Mouse (Mus musculus) gastrocnemius, postnatal 36 days (tissue): ENCODE results near the gene Osbpl9. TPM values are rescaled to one million over a fixed set of nuclear protein-coding genes. Genes with fewer than 3 reads are reported as not detected.

ENCODE experiments used
- DNase-seq, 2 experiments: peaks; one replicate each; pipeline ENCODE4 v3.0.0; 2022
- intact Hi-C: fragments of 180-260 bp; cut with DNase I; formaldehyde crosslinking; loops from one replicate; pipeline ENCODE4 v1.15.1; 2025
- total RNA-seq, 2 experiments: library from RNA; stranded (reverse); gene quantifications; 2 replicates each; pipeline ENCODE4 v1.2.3; 2021

Gene Osbpl9
- total RNA-seq, 2 experiments from 2014 or later, result 82.9 to 101 TPM

GRCm38 (mm10) chr4:109143091-109143490 is 59.0 kb downstream of the Osbpl9 start:
- intact Hi-C loops, result no loop called here

GRCm38 (mm10) chr4:109138551-109138950 is 63.5 kb downstream of the Osbpl9 start:
- intact Hi-C loops, result no loop called here

More at GRCm38 (mm10) chr4:109143091-109143490, 59.0 kb downstream of the Osbpl9 start:
- no peak for DNase-seq

GRCm38 (mm10) chr4:109136475-109137125 is 65.5 kb downstream of the Osbpl9 start:
- intact Hi-C loops, result no loop called here
- DNase-seq, result no peak

More at GRCm38 (mm10) chr4:109138551-109138950, 63.5 kb downstream of the Osbpl9 start:
- no peak for DNase-seq

- intact Hi-C loops, result no loop called here
These were observed 67.1 kb downstream of the Osbpl9 start for GRCm38 (mm10) chr4:109134955-109135354.

GRCm38 (mm10) chr4:109131256-109131872 is 70.7 kb downstream of the Osbpl9 start:
- no peak for DNase-seq
- intact Hi-C loops, result no loop called here

More at GRCm38 (mm10) chr4:109134955-109135354, 67.1 kb downstream of the Osbpl9 start:
- DNase-seq, result no peak

- intact Hi-C loops, result no loop called here
- peak; percentile 22 to 33 for DNase-seq
These were observed 73.1 kb downstream of the Osbpl9 start for GRCm38 (mm10) chr4:109128971-109129370.

- DNase-seq, result no peak
- intact Hi-C loops, result no loop called here
These were observed 74.1 kb downstream of the Osbpl9 start for GRCm38 (mm10) chr4:109128017-109128416.

GRCm38 (mm10) chr4:109126834-109127564 is 75.1 kb downstream of the Osbpl9 start:
- no peak for DNase-seq
- intact Hi-C loops, result no loop called here

GRCm38 (mm10) chr4:109125746-109126425 is 76.2 kb downstream of the Osbpl9 start:
- no peak for DNase-seq
- intact Hi-C loops, result no loop called here

- intact Hi-C loops, result no loop called here
These were observed 79.1 kb downstream of the Osbpl9 start for GRCm38 (mm10) chr4:109122830-109123555.

GRCm38 (mm10) chr4:109120735-109121134 is 81.3 kb downstream of the Osbpl9 start:
- intact Hi-C loops, result no loop called here
- no peak for DNase-seq

More at GRCm38 (mm10) chr4:109122830-109123555, 79.1 kb downstream of the Osbpl9 start:
- DNase-seq, result no peak

- intact Hi-C loops, result no loop called here
These were observed 82.4 kb downstream of the Osbpl9 start for GRCm38 (mm10) chr4:109119641-109120125.

GRCm38 (mm10) chr4:109118327-109118659 is 83.8 kb downstream of the Osbpl9 start:
- intact Hi-C loops, result no loop called here
- no peak for DNase-seq

More at GRCm38 (mm10) chr4:109119641-109120125, 82.4 kb downstream of the Osbpl9 start:
- no peak for DNase-seq

- peak; percentile 76 to 87 for DNase-seq
- intact Hi-C loops, result no loop called here
These were observed 84.3 kb downstream of the Osbpl9 start for GRCm38 (mm10) chr4:109117596-109118326.

GRCm38 (mm10) chr4:109116938-109117337 is 85.1 kb downstream of the Osbpl9 start:
- DNase-seq, result no peak
- intact Hi-C loops, result no loop called here

GRCm38 (mm10) chr4:109116494-109116893 is 85.6 kb downstream of the Osbpl9 start:
- DNase-seq, result peak; percentile 35 to 38

GRCm38 (mm10) chr4:109115742-109116141 is 86.3 kb downstream of the Osbpl9 start:
- no peak for DNase-seq
- intact Hi-C loops, result no loop called here

More at GRCm38 (mm10) chr4:109116494-109116893, 85.6 kb downstream of the Osbpl9 start:
- intact Hi-C loops, result no loop called here

- intact Hi-C loops, result no loop called here
- no peak for DNase-seq
These were observed 87.8 kb downstream of the Osbpl9 start for GRCm38 (mm10) chr4:109114308-109114707.

- intact Hi-C loops, result no loop called here
- DNase-seq, result no peak
These were observed 89.1 kb downstream of the Osbpl9 start for GRCm38 (mm10) chr4:109112915-109113505.
